Mouse (Mus musculus): ENCODE data around the gene Plxna2. TPM values are rescaled to one million over a fixed set of nuclear protein-coding genes. Genes with fewer than 3 reads are reported as not detected.

The Plxna2 gene
- polyA plus RNA-seq, 1 experiment from 2014 or later, result 6.3 TPM

DNA sequence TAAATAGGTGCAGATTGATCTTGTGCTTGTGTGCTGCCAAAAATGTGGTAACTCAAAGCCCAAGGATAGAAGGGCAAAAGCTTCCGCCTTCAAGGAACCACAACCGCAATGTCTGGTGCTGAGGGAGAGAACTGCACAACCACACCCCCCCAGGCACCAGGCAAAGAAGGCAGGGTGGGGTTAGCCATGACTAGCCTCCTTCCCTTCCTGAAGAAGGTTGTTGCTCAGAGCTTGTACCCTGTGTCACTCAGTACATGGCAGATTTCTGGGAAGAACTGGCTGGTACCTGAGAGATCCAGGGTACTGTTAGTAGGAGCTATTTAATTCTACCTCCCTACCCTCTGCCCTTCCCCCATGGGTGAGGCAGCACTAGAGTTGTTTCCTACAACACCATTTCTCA is 8.1 kb downstream of the Plxna2 start:
- H3K27ac ChIP-seq, result no peak overlapping the region
- H3K36me3 ChIP-seq, result no peaks in the 10 kb centered on the region
- WGBS, result 90% methylated on average over 2 of the region's 2 CpGs
- no peak overlapping the region for H3K4me2 ChIP-seq
- H3K9me3 ChIP-seq (replicated peaks), result no peaks in the 10 kb centered on the region
- no peak overlapping the region for H3K4me3 ChIP-seq (replicated peaks)
- H3K4me1 ChIP-seq, result peaks cover 64% of the 10 kb centered on the region
- ATAC-seq (replicated peaks; ENCODE audit: low FRiP score), result no peak
- no peak overlapping the region for H3K9ac ChIP-seq
- H3K27me3 ChIP-seq, result peaks cover 3% of the 10 kb centered on the region; the same call in 1 of the 2 replicates

DNA sequence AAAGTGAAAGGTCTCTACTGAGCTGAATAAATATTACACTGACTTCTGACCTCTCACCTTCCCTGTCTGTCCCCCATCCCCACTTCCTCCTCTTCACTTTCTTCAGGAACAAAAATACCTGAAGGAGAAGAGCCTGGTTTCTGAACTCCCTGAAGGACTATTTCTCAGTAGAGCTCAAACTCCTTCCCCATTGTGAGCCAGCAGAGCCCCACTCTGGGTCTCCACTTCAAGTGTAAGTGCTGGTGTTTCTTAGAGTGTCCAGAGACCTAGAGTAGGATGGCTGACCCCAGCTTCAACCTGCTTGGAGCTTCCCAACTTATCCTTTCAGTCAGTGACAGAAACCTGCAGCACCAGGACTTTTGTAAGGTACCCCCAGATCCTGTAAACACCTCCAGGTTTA is 9.3 kb downstream of the Plxna2 start:
- no peak for ATAC-seq (replicated peaks; ENCODE audit: low FRiP score)
- H3K36me3 ChIP-seq, result no peaks in the 10 kb centered on the region
- no peak overlapping the region for H3K4me2 ChIP-seq
- H3K4me1 ChIP-seq, result peaks cover 59% of the 10 kb centered on the region
- no peak overlapping the region for H3K4me3 ChIP-seq (replicated peaks)
- no peaks in the 10 kb centered on the region for H3K27me3 ChIP-seq
- H3K9ac ChIP-seq, result no peak overlapping the region
- no peaks in the 10 kb centered on the region for H3K9me3 ChIP-seq (replicated peaks)
- no peak overlapping the region for H3K27ac ChIP-seq

DNA sequence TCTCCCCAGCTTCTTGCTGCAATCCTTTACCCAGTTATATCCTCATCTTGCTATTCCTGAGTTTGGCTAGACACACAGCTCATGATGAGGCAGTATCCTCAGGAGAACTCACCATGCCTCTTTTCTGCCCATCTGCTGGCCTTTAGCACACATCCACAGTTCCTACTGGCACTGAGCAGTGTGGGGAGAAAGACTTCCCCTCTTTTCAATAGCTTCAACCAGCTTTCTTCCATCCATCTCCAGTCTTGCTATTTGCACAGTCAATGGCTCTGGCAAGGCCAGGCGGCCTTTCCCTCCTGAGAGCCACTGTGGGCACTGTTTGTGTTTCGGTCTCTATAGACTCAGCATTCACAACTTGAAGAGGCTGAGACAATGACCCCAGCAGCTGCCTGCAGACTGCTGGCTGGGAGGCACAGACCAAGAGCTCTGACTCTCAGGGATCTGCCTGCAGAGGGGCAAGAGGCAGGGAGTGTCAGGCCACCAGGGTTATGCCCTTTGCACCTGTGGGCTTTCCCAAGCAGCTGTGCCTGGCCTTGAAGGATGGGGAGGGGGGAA is 11.2 kb downstream of the Plxna2 start:
- ATAC-seq (replicated peaks; ENCODE audit: low FRiP score), result no peak
- Histone ChIP-seq H3K27ac (no peak overlapping the region), H3K9me3 (replicated peaks) (no peaks in the 10 kb centered on the region), H3K9ac (no peak overlapping the region), H3K27me3 (no peaks in the 10 kb centered on the region), H3K4me2 (no peak overlapping the region), H3K4me3 (replicated peaks) (no peak overlapping the region), H3K36me3 (no peaks in the 10 kb centered on the region), H3K4me1 (peaks cover 40% of the 10 kb centered on the region)
- whole genome bisulfite sequencing, result 59% methylated on average over 2 of the region's 2 CpGs

DNA sequence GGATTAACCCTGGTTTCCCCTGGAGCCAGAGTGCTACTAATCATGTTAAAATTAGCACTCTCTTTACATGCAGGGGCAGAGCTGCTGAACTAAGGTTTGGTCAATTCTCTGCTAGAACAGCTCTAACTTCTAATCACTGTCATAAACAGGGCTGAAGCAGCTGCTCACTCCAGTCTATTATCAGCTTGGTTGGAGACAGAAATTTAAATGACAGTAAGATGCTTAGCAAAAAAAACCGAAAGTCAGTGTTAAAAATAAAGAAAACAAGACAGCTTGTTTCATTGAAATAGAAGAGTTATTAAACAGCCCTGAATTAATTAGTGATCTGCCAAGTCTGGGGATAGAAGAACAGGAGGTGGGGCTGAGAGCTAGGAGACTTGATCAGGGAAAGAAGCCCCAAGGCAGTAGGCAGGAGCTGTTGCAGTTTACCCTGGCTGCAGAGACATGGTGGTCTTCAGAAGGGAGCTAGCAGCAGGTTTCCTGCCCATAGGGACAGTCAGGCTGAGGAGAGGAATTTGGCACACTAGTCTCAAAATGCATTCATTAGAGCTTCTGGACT is 12.6 kb downstream of the Plxna2 start:
- H3K36me3 ChIP-seq, result no peaks in the 10 kb centered on the region
- no peaks in the 10 kb centered on the region for H3K27me3 ChIP-seq
- H3K4me3 ChIP-seq (replicated peaks), result no peak overlapping the region
- no peak overlapping the region for H3K9ac ChIP-seq
- H3K4me1 ChIP-seq, result peaks cover 33% of the 10 kb centered on the region
- ATAC-seq (replicated peaks; ENCODE audit: low FRiP score), result no peak
- WGBS, result 60% methylated on average over 1 of the region's 1 CpGs
- no peak overlapping the region for H3K4me2 ChIP-seq
- no peaks in the 10 kb centered on the region for H3K9me3 ChIP-seq (replicated peaks)
- no peak overlapping the region for H3K27ac ChIP-seq

DNA sequence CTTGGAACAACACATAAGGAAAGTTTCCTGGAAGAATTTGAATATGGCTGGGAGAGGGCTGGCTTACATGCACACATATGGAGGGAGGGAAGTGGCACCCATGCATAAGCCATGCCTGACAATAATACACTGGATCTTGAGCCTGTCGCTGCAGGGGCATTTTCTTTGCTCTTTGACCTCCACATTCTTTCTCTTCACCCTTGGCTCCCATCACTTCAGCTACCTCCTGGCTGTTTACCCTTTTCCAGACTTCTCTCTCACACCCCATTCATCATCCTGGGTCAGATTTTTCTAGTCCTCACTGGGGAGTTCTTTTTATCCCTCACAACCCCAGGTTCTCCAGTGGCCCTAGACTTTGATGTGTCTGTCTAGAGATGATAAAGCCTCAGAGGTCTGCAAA is 13.6 kb downstream of the Plxna2 start:
- ATAC-seq (replicated peaks; ENCODE audit: low FRiP score), result no peak
- Histone ChIP-seq H3K4me3 (replicated peaks) (no peak overlapping the region), H3K36me3 (no peaks in the 10 kb centered on the region), H3K27ac (no peak overlapping the region), H3K27me3 (no peaks in the 10 kb centered on the region), H3K4me2 (no peak overlapping the region), H3K9ac (no peak overlapping the region), H3K4me1 (peaks cover 29% of the 10 kb centered on the region), H3K9me3 (replicated peaks) (no peaks in the 10 kb centered on the region)
- 20% methylated on average over 1 of the region's 1 CpGs for WGBS

DNA sequence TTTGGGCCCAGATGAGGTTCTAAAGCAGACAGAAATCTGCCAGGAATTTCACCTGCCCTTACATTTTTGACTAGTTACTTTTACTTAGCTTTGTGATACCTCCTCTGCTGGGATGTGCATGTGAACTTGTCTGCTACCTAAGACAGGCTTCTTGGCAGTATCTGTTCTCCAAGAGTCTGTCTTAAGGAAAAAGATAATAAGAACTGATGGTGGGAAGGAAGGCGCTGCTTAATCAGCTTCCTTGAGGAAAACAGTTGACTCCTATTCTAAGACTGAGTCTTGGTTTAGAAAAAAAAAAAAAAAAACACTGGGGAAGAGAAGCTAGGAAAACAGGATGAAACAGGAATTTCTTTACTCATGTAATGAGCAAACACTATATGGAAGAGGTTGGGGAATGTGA is 14.0 kb downstream of the Plxna2 start:
- H3K27ac ChIP-seq, result no peak overlapping the region
- H3K4me1 ChIP-seq, result peaks cover 28% of the 10 kb centered on the region
- no peak overlapping the region for H3K9ac ChIP-seq
- no peak overlapping the region for H3K4me2 ChIP-seq
- no peak for ATAC-seq (replicated peaks; ENCODE audit: low FRiP score)
- H3K9me3 ChIP-seq (replicated peaks), result no peaks in the 10 kb centered on the region
- 84% methylated on average over 1 of the region's 1 CpGs for WGBS
- no peaks in the 10 kb centered on the region for H3K36me3 ChIP-seq
- no peaks in the 10 kb centered on the region for H3K27me3 ChIP-seq
- H3K4me3 ChIP-seq (replicated peaks), result no peak overlapping the region

DNA sequence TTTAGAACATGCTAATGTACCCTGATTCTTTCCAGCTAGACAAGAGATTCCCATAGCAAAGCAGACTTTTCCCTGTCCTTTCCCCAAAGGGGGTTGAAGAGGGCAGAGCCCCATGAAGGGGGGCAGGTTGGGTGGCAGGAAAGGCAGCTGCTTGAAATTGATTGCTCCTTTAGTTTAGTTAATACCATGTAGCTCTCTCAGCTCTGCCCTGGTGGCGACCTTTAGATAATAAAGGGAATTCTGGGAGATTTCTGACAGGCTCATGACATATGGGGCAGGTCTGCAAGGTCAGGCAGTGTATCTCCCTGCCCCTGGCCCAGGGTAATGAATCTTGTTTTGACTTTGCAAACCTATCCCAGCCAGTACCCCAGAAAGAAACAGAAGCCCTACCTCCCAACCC is 17.4 kb downstream of the Plxna2 start:
- no peaks in the 10 kb centered on the region for H3K36me3 ChIP-seq
- ATAC-seq (replicated peaks; ENCODE audit: low FRiP score), result no peak
- H3K9me3 ChIP-seq (replicated peaks), result no peaks in the 10 kb centered on the region
- H3K27me3 ChIP-seq, result no peaks in the 10 kb centered on the region
- peaks cover 27% of the 10 kb centered on the region for H3K4me1 ChIP-seq
- WGBS, result 9% methylated on average over 1 of the region's 1 CpGs
- H3K4me2 ChIP-seq, result no peak overlapping the region
- H3K4me3 ChIP-seq (replicated peaks), result no peak overlapping the region
- H3K27ac ChIP-seq, result peak overlapping the region; percentile 56; the same call in 1 of the 2 replicates
- no peak overlapping the region for H3K9ac ChIP-seq

DNA sequence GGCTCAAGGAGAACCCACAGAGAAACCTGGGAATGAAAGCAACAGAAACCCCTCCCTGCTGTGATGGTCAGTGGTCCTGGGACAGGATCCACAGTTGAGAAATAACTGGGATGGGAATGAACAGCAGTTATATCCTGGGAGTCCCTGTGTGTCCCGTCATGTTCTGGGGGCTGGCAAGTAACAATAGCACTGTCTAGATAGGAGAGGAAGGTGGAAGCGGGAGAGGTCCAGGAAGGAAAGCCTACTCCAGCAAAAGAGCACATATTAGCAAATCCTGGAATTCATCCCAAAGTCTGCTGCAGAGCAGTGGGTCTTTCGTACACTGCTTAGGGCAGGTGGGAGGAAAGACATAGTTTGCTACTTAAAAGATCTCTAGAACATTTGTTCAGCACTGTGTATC is 17.9 kb downstream of the Plxna2 start:
- WGBS, result 56% methylated on average over 3 of the region's 3 CpGs
- ATAC-seq (replicated peaks; ENCODE audit: low FRiP score), result no peak
- Histone ChIP-seq H3K4me2 (no peak overlapping the region), H3K27ac (peak overlapping the region; percentile 56; the same call in 1 of the 2 replicates), H3K27me3 (no peaks in the 10 kb centered on the region), H3K36me3 (no peaks in the 10 kb centered on the region), H3K9me3 (replicated peaks) (no peaks in the 10 kb centered on the region), H3K4me1 (peaks cover 29% of the 10 kb centered on the region), H3K9ac (no peak overlapping the region), H3K4me3 (replicated peaks) (no peak overlapping the region)

DNA sequence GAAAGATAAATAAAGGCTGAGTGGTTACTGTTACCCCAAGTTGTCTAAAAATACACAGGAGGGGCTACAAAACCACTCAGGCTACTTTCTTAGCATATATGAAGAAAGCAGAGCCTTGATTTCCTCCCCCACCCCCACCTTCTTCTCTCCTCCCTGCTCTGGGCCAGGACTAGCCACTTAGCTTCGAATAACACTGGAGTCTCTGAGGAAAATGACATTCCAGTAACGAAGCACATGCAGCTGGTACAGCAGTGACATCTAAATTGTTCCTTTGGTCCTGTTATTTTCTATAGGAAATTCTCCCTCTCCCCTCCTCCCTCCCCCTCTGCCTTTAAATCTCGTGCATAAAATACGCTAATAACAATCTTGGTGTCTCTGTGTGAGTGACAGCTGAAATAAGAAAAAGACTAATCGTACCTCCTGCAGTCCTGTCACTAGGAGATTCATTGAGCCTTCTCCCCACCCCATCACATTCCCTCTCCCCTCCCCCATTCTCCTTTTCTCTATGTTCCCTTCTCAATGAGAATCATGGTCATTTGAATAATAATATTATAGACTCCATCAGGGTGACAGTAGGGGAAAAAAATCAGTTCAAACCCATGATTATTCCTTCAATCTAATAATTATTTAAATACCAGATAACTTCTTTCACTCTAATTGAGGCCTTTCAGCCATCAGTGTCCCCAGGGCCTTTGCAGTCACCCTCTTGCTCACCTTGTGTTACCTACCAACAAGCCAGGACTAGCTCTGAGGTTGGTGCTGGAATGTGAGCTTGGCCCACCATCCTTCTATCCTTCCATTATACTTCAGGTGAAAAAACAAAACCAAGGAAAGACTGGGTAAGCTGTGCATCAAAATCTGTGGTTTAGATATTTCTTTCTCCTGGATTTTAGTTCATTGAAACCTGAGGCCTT is 19.6 kb downstream of the Plxna2 start:
- Histone ChIP-seq H3K27ac (no peak overlapping the region), H3K36me3 (no peaks in the 10 kb centered on the region), H3K4me2 (no peak overlapping the region), H3K4me1 (peaks cover 34% of the 10 kb centered on the region), H3K9ac (no peak overlapping the region), H3K27me3 (no peaks in the 10 kb centered on the region), H3K9me3 (replicated peaks) (no peaks in the 10 kb centered on the region), H3K4me3 (replicated peaks) (no peak overlapping the region)
- WGBS, result 25% methylated on average over 5 of the region's 5 CpGs
- ATAC-seq (replicated peaks; ENCODE audit: low FRiP score), result no peak

DNA sequence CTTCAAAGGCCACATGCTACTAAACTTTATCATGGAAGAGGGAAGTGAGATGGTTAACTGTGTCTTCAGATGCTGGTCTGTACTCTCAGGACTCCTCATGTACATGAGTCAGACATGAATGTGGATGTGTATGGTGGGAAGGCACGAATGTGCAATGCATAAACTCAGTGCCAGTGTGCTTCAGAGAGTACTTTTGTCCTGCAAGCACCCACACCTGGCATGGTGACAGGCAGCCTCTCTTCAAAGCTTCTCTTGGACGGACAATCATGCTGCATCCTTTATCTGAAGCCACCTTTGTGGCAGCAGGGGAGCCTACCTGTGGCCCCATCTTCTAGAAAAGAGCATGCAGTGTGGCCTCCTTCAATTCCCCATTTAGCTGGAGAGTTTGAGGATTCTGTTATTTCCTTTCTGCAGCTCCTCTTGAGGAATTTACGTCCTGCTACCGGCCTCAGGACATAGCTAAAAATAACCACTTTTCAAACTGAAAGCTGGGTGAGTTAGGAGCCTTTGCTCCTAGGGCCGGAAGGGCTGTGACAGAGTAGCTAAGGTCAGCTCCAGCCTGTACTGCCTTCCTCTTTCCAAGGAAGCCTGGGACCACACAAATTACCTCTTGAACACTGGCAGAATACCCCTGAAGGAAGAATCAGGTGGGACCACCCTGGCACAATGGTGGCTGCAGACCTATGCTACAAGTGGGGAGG is 23.7 kb downstream of the Plxna2 start:
- Histone ChIP-seq H3K36me3 (peaks cover 15% of the 10 kb centered on the region), H3K27me3 (no peaks in the 10 kb centered on the region), H3K27ac (peak overlapping the region; percentile 74), H3K9ac (no peak overlapping the region), H3K4me3 (replicated peaks) (no peak overlapping the region), H3K4me2 (no peak overlapping the region), H3K4me1 (peaks cover 24% of the 10 kb centered on the region), H3K9me3 (replicated peaks) (no peaks in the 10 kb centered on the region)
- ATAC-seq (replicated peaks; ENCODE audit: low FRiP score), result 0 out of 2 replicates have a peak, but pooled peaks have one; percentile 59
- WGBS, result 43% methylated on average over 5 of the region's 5 CpGs

DNA sequence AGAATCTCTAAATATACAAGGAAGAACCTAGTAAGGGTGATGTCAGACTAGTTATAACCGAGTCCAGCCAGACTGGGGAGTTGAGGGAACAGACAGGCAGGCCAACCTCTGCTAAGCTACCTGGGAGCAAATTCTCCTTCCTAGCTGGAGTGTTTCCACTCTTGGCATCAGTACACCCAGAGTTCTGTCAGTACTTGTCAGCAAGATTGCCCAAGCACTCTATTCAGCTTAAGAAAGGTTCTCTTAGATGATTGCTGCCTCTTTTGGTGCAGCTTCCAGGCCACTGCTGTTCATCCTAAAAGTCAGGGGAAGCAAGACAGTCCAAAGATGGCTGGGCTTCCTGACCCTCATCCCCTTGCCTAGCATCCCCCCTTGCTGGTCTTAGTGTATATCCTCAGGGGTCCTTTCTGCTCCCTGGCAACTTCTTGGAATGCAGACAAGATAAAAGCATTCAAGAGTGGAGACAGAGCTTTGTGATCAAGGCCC is 24.3 kb downstream of the Plxna2 start:
- H3K4me1 ChIP-seq, result peaks cover 20% of the 10 kb centered on the region
- no peak overlapping the region for H3K4me3 ChIP-seq (replicated peaks)
- no peaks in the 10 kb centered on the region for H3K27me3 ChIP-seq
- H3K4me2 ChIP-seq, result no peak overlapping the region
- H3K9me3 ChIP-seq (replicated peaks), result no peaks in the 10 kb centered on the region
- 58% methylated on average over 1 of the region's 1 CpGs for WGBS
- peaks cover 15% of the 10 kb centered on the region for H3K36me3 ChIP-seq
- H3K27ac ChIP-seq, result peak overlapping the region; percentile 66
- no peak for ATAC-seq (replicated peaks; ENCODE audit: low FRiP score)
- H3K9ac ChIP-seq, result no peak overlapping the region

DNA sequence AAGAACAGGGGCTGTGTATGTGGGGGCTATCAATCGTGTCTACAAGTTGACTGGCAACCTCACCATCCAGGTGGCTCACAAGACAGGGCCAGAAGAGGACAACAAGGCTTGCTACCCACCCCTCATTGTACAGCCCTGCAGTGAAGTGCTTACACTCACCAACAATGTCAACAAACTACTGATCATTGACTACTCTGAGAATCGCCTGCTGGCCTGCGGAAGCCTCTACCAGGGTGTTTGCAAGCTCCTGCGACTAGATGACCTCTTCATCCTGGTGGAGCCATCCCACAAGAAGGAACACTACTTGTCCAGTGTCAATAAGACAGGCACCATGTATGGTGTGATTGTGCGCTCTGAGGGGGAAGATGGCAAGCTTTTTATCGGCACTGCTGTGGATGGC is 25.9 kb downstream of the Plxna2 start:
- Histone ChIP-seq H3K36me3 (peaks cover 15% of the 10 kb centered on the region), H3K9me3 (replicated peaks) (no peaks in the 10 kb centered on the region), H3K4me2 (no peak overlapping the region), H3K9ac (no peak overlapping the region), H3K4me3 (replicated peaks) (no peak overlapping the region), H3K4me1 (peaks cover 18% of the 10 kb centered on the region), H3K27ac (no peak overlapping the region), H3K27me3 (no peaks in the 10 kb centered on the region)
- 92% methylated on average over 6 of the region's 6 CpGs for WGBS
- no peak for ATAC-seq (replicated peaks; ENCODE audit: low FRiP score)
